Mouse (Mus musculus) erythroid progenitor cell, adult 5-6 weeks (primary cell): Measurements from ENCODE around the gene Ada. TPM values are rescaled to one million over a fixed set of nuclear protein-coding genes. Genes with fewer than 3 reads are reported as not detected.
A peak's percentile ranks its signal among the peaks of the same experiment; 100 is the strongest.

Experiments used
- ATAC-seq: replicated peaks from 2 replicates; pipeline ENCODE4 v1.8.0; 2016; ENCODE audit warnings: moderate number of reproducible peaks, mild to moderate bottlenecking, moderate TSS enrichment, inconsistent platforms; ENCODE audit not compliant: poor library complexity, low FRiP score, severe bottlenecking
- total RNA-seq, 2 experiments: library from RNA; stranded (forward) in 1 of 2; stranded (reverse) in 1 of 2; fragments of 150-400 nt in 1 of 2; fragments of 186-747, 209-891 nt in 1 of 2; gene quantifications; 2 replicates each; pipeline versions ENCODE4 v1.2.3 to v1.2.4; 2015 to 2017; ENCODE audit warnings: low replicate concordance in 2 of 2

The Ada gene
- 6.3 and 9.4 TPM in 2 replicates for total RNA-seq (2015; ENCODE audit: low replicate concordance)
- total RNA-seq (2017; ENCODE audit: low replicate concordance) = 0.98 and 4.9 TPM in 2 replicates

DNA sequence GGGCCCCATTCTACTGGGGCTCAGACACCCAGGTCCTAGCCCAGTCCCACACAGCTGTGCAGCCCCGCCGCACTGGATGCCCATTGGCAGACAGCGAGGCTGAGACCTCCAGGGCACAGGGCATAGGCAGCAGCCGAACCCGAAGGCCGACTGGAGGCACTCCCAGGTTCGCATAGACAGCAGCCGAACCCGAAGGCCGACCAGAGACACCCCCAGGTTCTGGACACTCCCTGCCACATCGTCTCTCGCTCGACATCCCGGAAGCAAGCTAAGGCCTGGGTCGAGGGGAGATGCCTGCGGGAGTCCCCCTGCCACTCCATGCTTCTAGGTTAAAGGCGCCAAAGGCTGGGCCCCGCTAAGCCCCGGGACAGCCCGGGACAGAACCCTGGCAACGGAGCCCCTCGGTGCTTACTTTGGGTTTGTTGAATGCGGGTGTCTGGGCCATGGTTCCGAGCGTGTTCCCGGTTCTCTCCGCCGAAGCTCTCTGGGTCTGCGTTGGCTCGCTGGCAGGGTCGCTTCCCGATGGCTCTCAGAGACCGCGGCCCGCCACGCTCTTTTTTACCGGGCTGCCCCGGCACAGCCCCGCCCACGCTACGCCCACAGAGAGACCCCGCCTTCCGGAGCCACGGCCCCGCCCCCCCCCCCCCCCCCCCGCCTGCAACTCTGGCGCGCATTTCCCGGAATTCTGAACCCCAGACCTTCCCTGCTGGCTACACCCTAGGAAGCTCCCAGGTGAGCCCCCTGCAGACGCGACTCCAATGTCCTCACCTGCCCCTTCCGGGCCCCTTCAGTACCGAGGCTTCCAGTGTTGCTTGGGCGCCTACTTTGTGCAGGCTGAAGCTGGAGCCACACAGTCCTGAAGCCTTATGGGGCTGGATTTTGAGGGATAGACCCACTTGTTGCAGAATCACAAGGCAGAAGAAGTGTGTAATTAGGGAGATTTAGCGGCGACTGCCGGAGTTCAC, at the start of gene Ada:
Ada (minus strand) TSS at position 593 of the 965 bp plus-strand sequence.
- ATAC-seq = 0 out of 2 replicates have a peak, but pooled peaks have one; percentile 52

DNA sequence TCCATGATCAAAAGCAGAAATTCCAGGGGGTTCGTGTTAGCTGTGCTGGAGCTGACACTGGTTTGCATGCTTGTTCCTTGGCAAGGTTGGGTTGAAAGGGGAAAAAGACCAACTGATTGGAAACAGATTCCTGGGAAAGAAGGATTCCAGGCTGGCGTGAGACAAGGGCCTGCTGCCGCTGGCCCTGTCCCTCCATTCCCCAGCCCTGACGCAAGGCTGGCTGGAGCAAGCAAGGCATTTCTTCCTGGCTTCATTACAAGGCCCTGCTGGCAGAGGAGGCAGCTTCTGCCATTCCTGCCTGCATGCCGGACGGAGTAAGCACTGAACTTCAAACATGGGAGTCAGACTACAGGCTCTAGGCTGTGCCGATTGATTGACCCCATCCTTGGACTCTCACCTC, 48.4 kb upstream of the Ada start:
- no peak for ATAC-seq

DNA sequence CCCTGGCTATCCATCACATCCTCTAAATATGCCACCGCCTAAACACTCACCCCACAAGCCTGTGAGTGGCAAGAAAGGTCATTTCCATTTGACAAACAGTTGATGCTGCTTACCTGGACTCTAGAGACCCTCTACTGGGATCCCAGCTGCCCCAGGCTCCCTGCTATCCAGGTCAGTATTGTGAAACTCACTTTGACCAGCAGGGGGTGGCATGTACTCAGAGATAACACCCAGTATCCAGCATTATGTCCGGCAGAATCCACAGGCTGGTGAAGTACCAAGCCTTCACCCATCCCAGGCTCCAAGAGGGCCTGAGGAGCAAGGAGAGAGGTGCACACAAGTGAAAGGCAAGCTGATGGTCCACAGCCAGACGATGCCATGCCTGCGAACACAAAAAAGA, 38.4 kb upstream of the Ada start:
- 0 out of 2 replicates have a peak, but pooled peaks have one; percentile 42 for ATAC-seq

DNA sequence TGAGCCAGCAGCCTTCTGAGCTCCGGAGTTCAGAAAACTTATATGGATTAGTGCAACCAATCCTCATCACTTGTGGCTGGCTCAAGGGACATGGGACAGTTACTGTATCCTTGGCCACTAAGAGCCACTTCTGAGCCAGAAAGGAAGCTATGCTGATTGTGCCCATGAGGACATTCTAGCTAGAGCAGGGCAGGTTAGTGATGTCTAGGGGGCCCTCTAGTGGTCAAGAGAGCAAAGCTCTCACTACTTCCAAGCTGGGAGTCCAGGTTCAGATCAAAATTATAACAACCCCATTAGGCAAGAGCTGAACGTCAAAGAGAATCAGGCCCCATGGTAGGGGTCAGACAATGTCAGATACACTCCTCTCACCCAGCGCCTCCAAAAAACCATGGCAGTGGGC, 37.7 kb upstream of the Ada start:
- ATAC-seq = peak; percentile 78

DNA sequence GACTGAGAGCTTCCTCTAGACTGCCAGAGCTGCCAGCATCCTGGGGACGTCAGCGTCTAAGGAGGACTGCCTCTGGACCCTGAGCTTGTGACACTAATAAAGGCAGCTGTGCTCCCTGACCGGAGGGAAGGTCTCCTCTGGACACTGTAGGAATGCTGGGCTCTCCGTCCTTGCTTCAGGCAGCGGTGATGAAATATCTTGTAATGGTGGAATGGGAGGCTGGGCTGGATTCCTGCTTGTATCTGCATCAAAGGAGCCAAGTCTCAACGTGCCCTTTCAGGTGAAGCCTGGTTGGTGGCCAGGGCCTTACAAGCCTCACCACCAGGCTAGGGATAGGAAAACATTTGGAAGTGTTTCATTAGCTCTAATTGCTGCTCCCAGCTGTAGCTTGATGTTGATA, 37.0 kb upstream of the Ada start:
- no peak for ATAC-seq

DNA sequence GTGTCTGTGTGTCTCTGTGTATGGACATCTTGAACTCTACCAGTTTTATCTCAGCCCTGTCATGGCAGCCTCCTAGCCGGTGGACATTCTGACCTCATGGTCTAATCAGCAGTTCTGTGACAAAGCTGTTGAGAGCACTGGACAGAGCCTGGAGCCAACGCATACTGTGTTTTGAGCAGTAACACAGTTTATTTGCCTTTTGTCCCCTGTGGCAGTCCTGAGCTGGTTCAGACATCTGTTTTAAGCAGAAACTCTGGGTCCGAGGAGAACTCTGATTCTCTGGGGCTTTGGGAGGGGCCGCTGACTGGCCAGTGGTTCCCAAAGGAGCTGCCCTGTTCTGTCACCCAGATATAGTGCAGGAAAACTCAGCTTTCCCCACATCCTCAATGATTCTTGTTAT, 33.9 kb upstream of the Ada start:
- ATAC-seq = no peak

DNA sequence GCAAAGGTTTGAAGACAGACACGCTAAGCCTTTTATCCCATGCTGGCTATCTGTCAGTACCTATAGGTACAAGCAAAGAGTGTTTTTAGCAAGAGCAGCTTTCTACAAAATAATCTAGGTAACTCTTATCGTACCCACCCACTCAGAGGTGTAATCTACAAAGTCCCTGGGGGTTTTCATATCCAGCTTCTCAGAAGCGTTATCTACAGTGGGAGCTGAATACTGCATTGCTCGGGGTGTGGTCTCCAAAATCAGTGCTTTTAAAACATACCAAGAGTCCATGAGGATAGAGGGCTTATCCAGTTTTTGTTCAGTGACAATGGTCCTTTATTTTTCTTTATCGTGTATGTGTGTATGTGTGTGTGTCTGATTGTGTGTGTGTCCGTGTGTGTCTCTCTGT, 33.3 kb upstream of the Ada start:
- no peak for ATAC-seq

DNA sequence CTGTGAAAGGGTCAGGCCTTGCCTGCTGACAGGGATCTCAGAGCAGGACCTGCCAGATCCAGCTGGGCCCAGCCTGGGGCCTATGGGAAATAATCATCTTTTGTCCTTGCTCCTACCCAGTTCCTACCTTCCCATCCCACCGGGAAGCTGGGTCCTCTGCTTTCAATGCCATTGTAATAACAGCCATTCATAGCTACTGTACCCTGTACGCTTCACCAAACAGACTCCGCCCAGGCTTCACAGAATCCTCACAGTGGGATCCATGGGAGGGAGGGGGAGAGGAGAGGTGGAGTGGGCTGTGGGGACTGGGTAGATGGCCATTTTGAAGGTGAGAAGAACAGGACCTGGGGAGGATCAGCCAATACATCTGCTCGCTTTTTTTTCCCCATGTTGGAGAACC, 28.9 kb upstream of the Ada start:
- no peak for ATAC-seq

DNA sequence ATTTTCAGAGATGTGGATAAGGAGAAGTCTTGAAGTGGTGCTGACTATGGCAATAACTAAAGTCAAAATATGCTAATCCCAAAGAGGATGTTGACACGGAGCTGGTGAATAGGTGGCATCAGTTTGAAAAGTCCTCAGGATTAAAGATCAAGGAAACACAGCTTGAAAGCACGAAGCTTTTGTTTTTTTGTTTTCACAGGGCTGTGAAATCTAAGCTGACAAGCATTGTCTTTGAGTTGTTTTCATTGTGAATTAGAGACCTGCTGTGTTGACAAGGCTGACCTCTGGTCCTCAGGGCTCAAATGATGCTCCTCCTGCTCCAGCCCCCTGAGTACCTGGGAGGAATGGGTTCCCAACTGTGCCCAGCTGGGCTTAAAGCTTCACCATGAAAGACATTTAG, 27.0 kb upstream of the Ada start:
- ATAC-seq = no peak

DNA sequence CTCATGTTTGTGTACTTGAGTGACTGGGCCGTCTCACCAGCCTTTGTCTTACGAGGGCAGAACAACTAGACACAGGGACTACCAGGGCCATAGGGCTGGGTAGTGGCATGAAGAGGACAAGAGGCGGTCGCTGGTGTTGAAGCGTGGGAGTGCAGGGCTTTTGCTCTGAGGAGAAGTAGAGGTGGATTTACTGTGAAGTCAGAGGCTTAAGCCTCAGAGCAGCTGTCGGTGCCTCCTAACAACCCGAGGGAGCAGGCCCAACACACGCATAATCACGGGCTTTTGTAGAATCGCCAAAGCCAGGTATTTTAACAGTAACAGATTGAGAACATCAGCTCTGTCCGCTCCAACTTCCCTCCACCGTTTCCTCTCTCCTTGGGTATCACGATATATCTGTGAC, 26.6 kb upstream of the Ada start:
- ATAC-seq = no peak

DNA sequence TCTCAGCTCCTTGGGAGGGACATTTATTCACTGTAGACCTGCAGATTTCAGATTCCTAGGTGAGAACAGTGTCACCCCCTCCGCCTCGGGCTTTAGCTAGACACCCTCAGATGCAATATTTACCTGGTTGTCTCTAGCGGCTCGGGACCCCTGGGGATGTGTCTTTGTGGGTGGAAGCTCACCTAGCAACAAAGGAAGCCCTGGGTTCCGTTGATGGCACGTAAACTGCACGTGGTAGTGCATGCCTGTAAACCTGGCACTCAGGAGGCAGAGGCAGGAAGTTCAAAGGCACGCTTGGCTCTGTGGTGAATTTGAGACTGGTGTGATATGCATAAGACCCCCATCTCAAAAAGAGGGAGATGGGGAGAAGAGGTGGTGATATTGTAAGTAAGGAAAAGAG, 20.7 kb upstream of the Ada start:
- ATAC-seq = no peak

DNA sequence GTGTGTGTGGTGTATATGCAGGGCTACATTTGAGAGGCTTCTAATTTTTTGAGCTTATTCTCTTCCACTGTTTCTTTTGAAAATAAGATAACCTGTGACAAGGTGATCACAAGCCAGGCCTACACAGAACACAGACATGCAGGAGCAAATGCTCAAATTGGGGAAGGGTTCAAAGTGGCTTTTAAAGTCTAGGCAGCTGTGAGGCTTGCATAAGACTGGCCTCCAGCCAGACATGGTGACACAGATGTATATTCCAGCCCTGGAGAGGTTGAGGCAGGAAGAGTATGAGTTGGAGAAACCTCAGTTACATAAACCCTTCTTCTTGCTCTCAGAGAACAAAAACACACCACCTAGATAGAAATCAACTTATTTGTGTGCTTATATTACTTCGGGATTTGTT, 16.9 kb upstream of the Ada start:
- ATAC-seq = no peak

DNA sequence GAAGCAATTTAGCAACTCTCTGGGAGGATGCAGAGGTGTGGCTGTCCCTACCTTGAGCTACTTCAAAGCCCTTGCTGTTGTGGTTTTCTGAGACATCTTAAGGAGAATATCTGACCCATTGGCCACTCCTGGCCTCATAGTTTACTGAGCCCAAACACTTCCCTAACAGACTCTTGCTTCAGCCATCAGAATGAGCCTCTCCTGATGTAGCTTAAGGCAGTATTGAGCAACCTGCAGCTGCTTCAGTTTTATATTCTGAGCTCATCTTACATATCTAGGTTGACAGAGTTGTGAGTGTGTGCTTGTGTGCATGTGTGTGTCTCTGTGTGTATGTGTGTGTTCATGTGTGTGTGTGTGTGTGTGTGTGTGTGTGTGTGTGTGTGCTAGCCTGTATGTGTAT, 16.2 kb upstream of the Ada start:
- ATAC-seq = no peak

DNA sequence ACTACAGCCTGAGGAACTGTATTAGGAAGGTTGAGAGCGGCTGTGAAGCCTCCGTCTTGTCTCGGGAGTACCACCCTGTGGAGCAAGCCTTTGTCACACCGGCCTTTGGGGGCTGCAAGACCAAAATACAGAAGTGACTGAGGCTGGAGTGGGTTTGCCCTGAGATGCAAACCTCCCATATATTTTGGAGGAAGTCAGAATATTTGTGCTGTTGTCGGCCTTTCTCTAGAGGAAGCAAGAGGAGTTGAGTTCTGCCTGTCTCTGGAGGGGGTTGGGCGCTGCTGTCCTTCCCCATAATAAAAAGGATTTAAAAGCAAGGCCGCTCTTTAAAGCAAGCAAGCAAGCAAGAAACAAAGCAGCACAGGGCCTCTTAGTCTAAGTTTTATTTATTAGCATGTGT, 11.4 kb upstream of the Ada start:
- ATAC-seq = no peak

DNA sequence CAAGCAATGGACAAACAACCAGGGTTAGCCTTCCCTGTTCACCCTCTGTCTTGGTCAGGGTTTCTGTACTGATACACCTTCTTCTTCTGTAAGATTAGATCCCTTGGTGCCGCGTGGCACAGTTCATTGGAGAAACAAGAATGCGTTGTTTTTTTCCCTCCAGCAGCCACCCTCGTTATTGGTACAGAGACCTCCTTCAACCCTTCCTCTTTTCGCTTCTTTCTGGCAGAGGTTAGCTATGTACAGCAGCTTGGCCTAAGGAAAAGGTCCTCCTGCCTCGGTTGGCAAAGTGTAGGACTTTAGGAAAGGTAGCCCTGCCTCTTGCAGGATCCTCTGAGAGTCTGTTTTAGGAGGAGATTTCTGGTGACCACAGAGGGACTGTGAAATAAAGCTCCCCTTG, 10.6 kb upstream of the Ada start:
- no peak for ATAC-seq

DNA sequence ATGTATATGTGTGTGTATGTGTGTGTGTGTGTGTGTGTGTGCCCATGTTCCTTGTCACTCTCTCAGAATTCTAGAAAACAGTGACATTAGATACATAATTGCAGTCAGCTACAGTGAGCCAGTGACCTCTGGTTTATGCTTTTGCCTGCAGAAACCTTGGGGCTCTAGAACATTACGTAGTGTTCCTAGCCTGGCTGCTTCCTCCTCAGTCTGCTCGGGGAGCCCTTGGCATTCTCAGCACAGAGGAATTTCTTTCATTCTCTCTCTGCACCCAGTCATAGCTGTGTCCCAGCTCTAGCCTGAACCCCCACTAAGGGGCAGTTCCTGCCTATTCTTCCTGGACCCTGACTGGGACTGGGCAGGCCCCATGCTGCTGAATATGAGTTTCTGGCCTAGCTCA, 8.1 kb upstream of the Ada start:
- ATAC-seq = no peak

DNA sequence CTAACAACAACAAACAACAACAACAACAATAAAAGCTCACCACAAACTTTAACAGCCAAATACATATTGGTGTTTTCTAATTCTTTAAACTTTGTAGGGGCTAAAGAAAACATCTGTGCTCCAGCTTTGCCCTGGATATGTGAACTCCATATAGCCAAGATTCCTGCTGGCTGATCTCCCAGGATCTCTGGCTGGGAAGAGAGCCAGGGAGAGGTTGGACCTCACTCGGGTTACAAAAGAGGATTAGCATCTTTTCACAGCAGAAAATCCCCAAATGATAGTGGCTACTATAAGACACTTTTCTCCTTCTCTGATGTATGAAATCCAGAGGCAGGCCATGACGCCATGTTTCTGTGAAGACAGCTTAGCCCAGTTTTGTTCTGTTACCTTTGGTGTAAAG, 6.7 kb upstream of the Ada start:
- no peak for ATAC-seq

DNA sequence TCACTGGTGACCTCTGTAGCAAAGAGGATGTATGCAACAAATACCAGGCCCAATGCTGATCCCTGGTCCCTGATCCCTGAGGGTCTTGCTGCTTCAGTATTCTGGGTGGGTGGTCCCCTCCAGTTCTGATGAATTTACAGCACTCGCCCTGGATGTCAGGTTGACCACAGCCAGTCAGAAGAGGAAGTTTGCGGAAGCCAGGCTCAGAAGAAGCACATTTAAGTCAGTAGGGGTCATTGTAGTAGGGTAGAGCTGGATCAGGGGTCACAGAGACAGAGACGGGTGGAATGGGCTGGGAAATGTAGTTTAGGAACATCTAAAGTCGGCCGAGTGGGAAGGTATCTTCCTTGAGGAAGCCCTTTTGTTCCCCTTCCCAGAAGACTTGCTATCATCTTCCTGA, 4.2 kb upstream of the Ada start:
- ATAC-seq = no peak

DNA sequence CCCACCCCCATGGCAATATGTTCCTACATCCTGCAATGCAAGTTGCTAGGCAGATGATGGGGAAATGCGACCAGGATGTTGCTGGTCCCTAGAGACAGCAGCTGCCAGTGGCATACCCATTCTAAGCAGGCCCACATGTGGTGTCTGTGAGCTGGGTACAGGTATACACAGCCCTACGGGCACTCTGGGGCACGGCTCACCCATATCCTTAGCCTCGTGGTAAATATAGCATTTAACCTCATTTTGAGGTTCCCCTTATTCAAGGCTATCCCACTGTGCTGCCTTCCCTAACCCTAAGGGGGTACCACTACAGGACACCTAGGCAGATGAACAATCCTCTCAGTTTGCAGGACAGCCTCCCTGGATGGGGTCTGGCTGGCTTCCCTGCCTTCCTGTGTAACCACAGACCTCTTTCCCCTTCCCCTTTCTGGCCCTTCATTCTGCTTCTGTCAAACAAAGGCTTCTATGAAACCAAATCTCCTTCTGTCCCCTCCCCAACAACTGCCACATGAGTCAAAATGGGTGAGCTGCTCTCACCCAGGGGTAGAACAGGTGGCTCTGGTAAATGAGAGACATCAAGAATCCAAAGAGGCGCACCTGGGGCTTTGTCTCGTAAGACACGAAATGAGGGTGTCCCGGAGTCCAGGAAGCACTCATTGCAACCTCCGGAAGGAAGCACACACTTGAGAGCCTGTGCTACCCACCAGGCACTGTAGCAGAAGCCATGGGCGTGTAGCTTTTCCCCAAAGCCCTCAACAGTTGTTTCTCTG, 5.1 kb downstream of the Ada start:
- no peak for ATAC-seq

DNA sequence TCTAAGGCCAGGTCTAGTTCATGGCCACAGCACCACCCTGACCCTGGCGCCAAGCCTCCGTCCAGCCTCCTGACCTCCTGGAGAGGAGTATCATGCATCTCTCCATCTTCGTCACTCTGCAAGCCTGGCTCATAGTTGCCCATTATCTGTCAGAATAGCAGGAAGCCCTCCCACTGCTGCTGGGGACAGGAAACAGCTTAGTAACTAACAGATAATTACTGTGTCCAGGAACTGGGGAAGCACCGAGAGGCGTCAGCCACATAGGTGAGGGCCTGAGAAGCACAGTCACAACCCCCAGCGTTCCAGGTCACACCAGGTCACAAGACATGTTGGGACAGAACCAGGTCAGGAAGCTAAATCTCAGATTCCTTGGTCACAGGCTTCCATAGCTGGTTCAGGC, 6.7 kb downstream of the Ada start:
- no peak for ATAC-seq

DNA sequence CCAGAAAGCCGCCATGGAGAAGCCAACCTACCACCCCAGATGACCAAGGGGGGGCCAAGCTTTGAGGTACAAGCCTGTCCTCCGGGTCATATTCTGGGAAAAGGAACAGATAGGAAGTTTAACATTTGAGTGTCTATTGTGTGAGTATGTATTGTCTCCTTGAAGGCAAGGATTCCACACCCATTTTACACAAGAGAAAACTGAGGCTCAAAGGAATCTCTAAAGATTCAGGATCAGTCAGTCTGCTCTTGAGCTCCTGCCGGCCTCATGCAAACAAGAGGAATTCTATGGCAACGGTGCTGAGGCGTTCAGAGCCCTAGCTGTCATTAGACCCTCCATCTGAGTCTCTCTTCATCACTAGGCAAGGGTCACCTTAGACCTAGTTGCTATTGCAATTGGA, 7.4 kb downstream of the Ada start:
- ATAC-seq = no peak
